Mouse (Mus musculus) ovary, adult 18-20 months (tissue): ENCODE data around the gene Prkca.

Experiments
- DNase-seq: peaks from one replicate; pipeline ENCODE4 v3.0.0; 2022; ENCODE audit warnings: low spot score, mixed read lengths

Gene Prkca

GRCm38 (mm10) chr11:108204895-108205248, 138.9 kb downstream of the Prkca start:
- no peak for DNase-seq

- DNase-seq = no peak
Observed at GRCm38 (mm10) chr11:108204202-108204894, 139.4 kb downstream of the Prkca start.

- no peak for DNase-seq
Observed at GRCm38 (mm10) chr11:108202835-108203234, 140.9 kb downstream of the Prkca start.

GRCm38 (mm10) chr11:108200679-108201586, 142.8 kb downstream of the Prkca start:
- DNase-seq = no peak

- DNase-seq = no peak
Observed at GRCm38 (mm10) chr11:108199429-108199985, 144.2 kb downstream of the Prkca start.

GRCm38 (mm10) chr11:108198592-108198991, 145.1 kb downstream of the Prkca start:
- DNase-seq = no peak

- DNase-seq = no peak
Observed at GRCm38 (mm10) chr11:108197427-108198218, 146.1 kb downstream of the Prkca start.

GRCm38 (mm10) chr11:108196796-108197195, 146.9 kb downstream of the Prkca start:
- no peak for DNase-seq

GRCm38 (mm10) chr11:108190298-108190697, 153.4 kb downstream of the Prkca start:
- DNase-seq = no peak

- no peak for DNase-seq
Observed at GRCm38 (mm10) chr11:108189362-108189761, 154.4 kb downstream of the Prkca start.

GRCm38 (mm10) chr11:108182421-108182820, 161.3 kb downstream of the Prkca start:
- DNase-seq = no peak

- DNase-seq = no peak
Observed at GRCm38 (mm10) chr11:108181012-108181713, 162.6 kb downstream of the Prkca start.

GRCm38 (mm10) chr11:108178802-108179201, 164.9 kb downstream of the Prkca start:
- DNase-seq = no peak

- no peak for DNase-seq
Observed at GRCm38 (mm10) chr11:108178258-108178657, 165.5 kb downstream of the Prkca start.

GRCm38 (mm10) chr11:108176715-108177114, 167.0 kb downstream of the Prkca start:
- no peak for DNase-seq

- no peak for DNase-seq
Observed at GRCm38 (mm10) chr11:108171917-108172316, 171.8 kb downstream of the Prkca start.

GRCm38 (mm10) chr11:108171260-108171659, 172.5 kb downstream of the Prkca start:
- DNase-seq = no peak

- DNase-seq = no peak
Observed at GRCm38 (mm10) chr11:108170107-108170506, 173.6 kb downstream of the Prkca start.

GRCm38 (mm10) chr11:108165725-108166124, 178.0 kb downstream of the Prkca start:
- no peak for DNase-seq

GRCm38 (mm10) chr11:108162639-108163038, 181.1 kb downstream of the Prkca start:
- DNase-seq = no peak

GRCm38 (mm10) chr11:108162110-108162509, 181.6 kb downstream of the Prkca start:
- DNase-seq = no peak
